ENCODE assay signal across 14 mouse cellular contexts in the genomic region with DNA sequence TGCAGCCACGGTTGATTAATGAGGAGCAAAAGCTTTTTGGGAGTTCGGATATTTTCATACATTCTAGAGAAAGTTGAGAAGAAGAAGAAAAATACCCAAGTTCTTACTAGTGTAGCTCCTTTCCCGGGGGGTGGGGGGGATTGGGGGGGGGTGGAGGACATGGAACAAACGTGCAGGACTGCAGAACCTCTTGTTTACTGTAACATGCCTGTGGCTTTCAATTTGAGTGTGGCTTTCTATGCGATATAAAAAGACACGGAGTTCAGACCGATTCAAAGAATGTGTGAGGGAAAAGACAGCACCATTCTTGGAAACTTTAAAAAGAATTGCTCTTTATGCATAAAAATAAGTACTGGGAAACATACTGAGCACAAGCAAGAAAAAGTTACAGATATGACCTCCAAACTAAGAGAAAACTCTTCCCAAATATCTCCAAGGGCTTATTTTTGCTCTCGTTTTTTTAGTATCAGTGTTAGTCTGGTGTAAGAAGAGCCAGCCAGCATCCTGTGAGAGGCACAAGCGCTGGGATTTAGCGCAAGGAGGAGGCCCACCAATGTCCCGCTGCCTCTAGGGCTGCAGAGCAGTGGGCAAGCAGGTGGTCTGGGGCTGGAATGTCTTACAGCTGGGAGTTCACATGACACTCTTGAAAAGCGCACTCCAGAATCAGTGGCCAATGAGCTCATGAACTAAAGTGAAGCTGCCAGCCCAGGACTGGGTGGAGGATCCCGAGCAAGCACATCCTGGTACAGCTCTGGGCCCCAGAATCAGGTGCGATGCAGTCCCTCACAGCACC.
DNase-seq lines count a peak whose midpoint lies in the region; ATAC-seq and TF ChIP-seq lines count a peak whose summit lies in the region.
"Had no signal": no experiment of that assay in that cellular context is flagged by ENCODE, and none has a peak within 500 bp of the region (broad histone marks: within the 10 kb centered on the region; RNA-seq: fewer than 3 reads in every experiment).

No protein-coding gene starts in this region.

- no peak overlapping the region for H3K9ac ChIP-seq in heart, postnatal 0 days (replicated peaks; ENCODE audit: low read depth, low read length)
- no peak overlapping the region for H3K9ac ChIP-seq in midbrain, embryonic 12.5 days (replicated peaks)
- no peak overlapping the region for H3K9ac ChIP-seq in embryonic facial prominence, embryonic 15.5 days
- H3K9ac ChIP-seq in stomach, postnatal 0 days (ENCODE audit: low read length): no peak overlapping the region
- H3K9ac ChIP-seq: liver, embryonic 13.5 days; midbrain, embryonic 15.5 days had no signal

- WGBS in heart, postnatal 0 days: 58% methylated on average over 14 of the region's 14 CpGs
- 75% methylated on average over 14 of the region's 14 CpGs for WGBS in midbrain, embryonic 12.5 days
- 78% methylated on average over 14 of the region's 14 CpGs for WGBS in midbrain, embryonic 10.5 days
- WGBS in embryonic facial prominence, embryonic 15.5 days: 40% methylated on average over 14 of the region's 14 CpGs
- WGBS in stomach, postnatal 0 days: 53% methylated on average over 14 of the region's 14 CpGs

- no peak overlapping the region for H3K4me3 ChIP-seq in heart, postnatal 0 days (ENCODE audit: low read depth, low read length)
- no peak overlapping the region for H3K4me3 ChIP-seq in midbrain, embryonic 12.5 days
- H3K4me3 ChIP-seq in midbrain, embryonic 10.5 days: no peak overlapping the region
- no peak overlapping the region for H3K4me3 ChIP-seq in embryonic facial prominence, embryonic 15.5 days (replicated peaks)
- H3K4me3 ChIP-seq in stomach, postnatal 0 days (ENCODE audit: low read depth, low read length): no peak overlapping the region
- H3K4me3 ChIP-seq: liver, embryonic 13.5 days; midbrain, embryonic 15.5 days had no signal

- 0 out of 2 replicates have a peak, but pooled peaks cover 4% of the 10 kb centered on the region for H3K4me1 ChIP-seq in heart, postnatal 0 days (ENCODE audit: control insufficient read depth, insufficient read depth)
- H3K4me1 ChIP-seq in midbrain, embryonic 12.5 days: peaks cover 8% of the 10 kb centered on the region; the same call in 1 of the 2 replicates
- H3K4me1 ChIP-seq in midbrain, embryonic 10.5 days: peaks cover 11% of the 10 kb centered on the region
- H3K4me1 ChIP-seq in embryonic facial prominence, embryonic 15.5 days: peaks cover 23% of the 10 kb centered on the region
- H3K4me1 ChIP-seq in stomach, postnatal 0 days (replicated peaks; ENCODE audit: control insufficient read depth, insufficient read depth): no peaks in the 10 kb centered on the region
- H3K4me1 ChIP-seq: liver, embryonic 13.5 days; midbrain, embryonic 15.5 days had no signal

- no peak for TF ChIP-seq CTCF in heart, postnatal 0 days (IDR thresholded peaks at IDR 0.05; ENCODE audit: low read depth)
- TF ChIP-seq CTCF in stomach, postnatal 0 days (IDR thresholded peaks at IDR 0.05; ENCODE audit: low read depth): no peak

- no peaks in the 10 kb centered on the region for H3K36me3 ChIP-seq in heart, postnatal 0 days (replicated peaks; ENCODE audit: control insufficient read depth, insufficient read depth, low read length)
- no peaks in the 10 kb centered on the region for H3K36me3 ChIP-seq in midbrain, embryonic 12.5 days
- H3K36me3 ChIP-seq in midbrain, embryonic 10.5 days: no peaks in the 10 kb centered on the region
- H3K36me3 ChIP-seq in embryonic facial prominence, embryonic 15.5 days: no peaks in the 10 kb centered on the region
- no peaks in the 10 kb centered on the region for H3K36me3 ChIP-seq in stomach, postnatal 0 days (ENCODE audit: control insufficient read depth, insufficient read depth, low read length)
- H3K36me3 ChIP-seq: liver, embryonic 13.5 days; midbrain, embryonic 15.5 days had no signal

- no peaks in the 10 kb centered on the region for H3K27me3 ChIP-seq in heart, postnatal 0 days (ENCODE audit: control insufficient read depth, insufficient read depth, low read length)
- no peaks in the 10 kb centered on the region for H3K27me3 ChIP-seq in midbrain, embryonic 12.5 days
- no peaks in the 10 kb centered on the region for H3K27me3 ChIP-seq in midbrain, embryonic 10.5 days (ENCODE audit: low read depth, poor library complexity, severe bottlenecking)
- H3K27me3 ChIP-seq in embryonic facial prominence, embryonic 15.5 days: no peaks in the 10 kb centered on the region
- no peaks in the 10 kb centered on the region for H3K27me3 ChIP-seq in stomach, postnatal 0 days (ENCODE audit: control insufficient read depth, insufficient read depth, low read length)
- H3K27me3 ChIP-seq: liver, embryonic 13.5 days; midbrain, embryonic 15.5 days; Patski had no signal

- H3K27ac ChIP-seq in heart, postnatal 0 days (ENCODE audit: low read depth): no peak overlapping the region
- H3K27ac ChIP-seq in midbrain, embryonic 12.5 days (replicated peaks): no peak overlapping the region
- H3K27ac ChIP-seq in midbrain, embryonic 10.5 days (replicated peaks): no peak overlapping the region
- H3K27ac ChIP-seq in embryonic facial prominence, embryonic 15.5 days (replicated peaks): peak overlapping the region; percentile 58
- peak overlapping the region; percentile 18; the same call in 1 of the 2 replicates for H3K27ac ChIP-seq in stomach, postnatal 0 days (replicated peaks)
- H3K27ac ChIP-seq: liver, embryonic 13.5 days; midbrain, embryonic 15.5 days had no signal

- intact Hi-C loops in heart, postnatal 25 days (cut with DNase I): no loop called here

- TF ChIP-seq EP300 in heart, postnatal 0 days (IDR thresholded peaks at IDR 0.05; ENCODE audit: low read depth): no peak
- TF ChIP-seq EP300 in stomach, postnatal 0 days (optimal IDR thresholded peaks at IDR 0.05): no peak

- DNase-seq in heart, postnatal 0 days (ENCODE audit: low spot score): no peak
- no peak for DNase-seq in heart, postnatal 25 days (ENCODE audit: low spot score)
- no peak for DNase-seq in midbrain, embryonic 10.5 days (ENCODE audit: low spot score)
- no peak for DNase-seq in stomach, postnatal 0 days (ENCODE audit: low spot score)
- DNase-seq in liver: no peak
- DNase-seq: adrenal gland, postnatal 14 days; cerebellum, adult 11 months; liver, embryonic 13.5 days; thymus, adult 18-20 months had no signal

- H3K9me3 ChIP-seq in heart, postnatal 0 days (replicated peaks; ENCODE audit: control insufficient read depth, low read length): no peaks in the 10 kb centered on the region
- no peaks in the 10 kb centered on the region for H3K9me3 ChIP-seq in midbrain, embryonic 12.5 days
- no peaks in the 10 kb centered on the region for H3K9me3 ChIP-seq in midbrain, embryonic 10.5 days (replicated peaks)
- no peaks in the 10 kb centered on the region for H3K9me3 ChIP-seq in embryonic facial prominence, embryonic 15.5 days (replicated peaks)
- H3K9me3 ChIP-seq in stomach, postnatal 0 days (ENCODE audit: control insufficient read depth, low read length): no peaks in the 10 kb centered on the region
- H3K9me3 ChIP-seq: liver, embryonic 13.5 days; midbrain, embryonic 15.5 days had no signal

- ATAC-seq in heart, postnatal 0 days (ENCODE audit: insufficient read depth, low read depth): 0 out of 2 replicates have a peak, but pooled peaks have one; percentile 41
- 0 out of 2 replicates have a peak, but pooled peaks have one; percentile 23 for ATAC-seq in midbrain, embryonic 12.5 days (ENCODE audit: low FRiP score, low read depth)
- 0 out of 2 replicates have a peak, but pooled peaks have one; percentile 43 for ATAC-seq in embryonic facial prominence, embryonic 15.5 days (ENCODE audit: insufficient number of reproducible peaks, low FRiP score, low TSS enrichment, low read depth)
- ATAC-seq in stomach, postnatal 0 days (ENCODE audit: low FRiP score, low TSS enrichment): no peak
- ATAC-seq: inflammation-experienced regulatory T-cells, adult 6 months; midbrain, embryonic 15.5 days; Patski had no signal

- H3K4me2 ChIP-seq in heart, postnatal 0 days (ENCODE audit: low read depth, low read length): no peak overlapping the region
- no peak overlapping the region for H3K4me2 ChIP-seq in midbrain, embryonic 12.5 days (replicated peaks)
- no peak overlapping the region for H3K4me2 ChIP-seq in embryonic facial prominence, embryonic 15.5 days (replicated peaks)
- H3K4me2 ChIP-seq in stomach, postnatal 0 days (replicated peaks; ENCODE audit: low read depth): no peak overlapping the region
- H3K4me2 ChIP-seq: liver, embryonic 13.5 days; midbrain, embryonic 15.5 days had no signal

Comparison
In these comparisons a context has a peak if more than half of its experiments do, and no peak if none do; other contexts are left out.
1. H3K27ac ChIP-seq: peak in embryonic facial prominence, embryonic 15.5 days (single experiment) and stomach, postnatal 0 days (single experiment); none in heart, postnatal 0 days (single experiment), midbrain, embryonic 12.5 days (single experiment) and midbrain, embryonic 10.5 days (single experiment).